Mouse (Mus musculus): ENCODE results near the gene Arl4c.

DNA sequence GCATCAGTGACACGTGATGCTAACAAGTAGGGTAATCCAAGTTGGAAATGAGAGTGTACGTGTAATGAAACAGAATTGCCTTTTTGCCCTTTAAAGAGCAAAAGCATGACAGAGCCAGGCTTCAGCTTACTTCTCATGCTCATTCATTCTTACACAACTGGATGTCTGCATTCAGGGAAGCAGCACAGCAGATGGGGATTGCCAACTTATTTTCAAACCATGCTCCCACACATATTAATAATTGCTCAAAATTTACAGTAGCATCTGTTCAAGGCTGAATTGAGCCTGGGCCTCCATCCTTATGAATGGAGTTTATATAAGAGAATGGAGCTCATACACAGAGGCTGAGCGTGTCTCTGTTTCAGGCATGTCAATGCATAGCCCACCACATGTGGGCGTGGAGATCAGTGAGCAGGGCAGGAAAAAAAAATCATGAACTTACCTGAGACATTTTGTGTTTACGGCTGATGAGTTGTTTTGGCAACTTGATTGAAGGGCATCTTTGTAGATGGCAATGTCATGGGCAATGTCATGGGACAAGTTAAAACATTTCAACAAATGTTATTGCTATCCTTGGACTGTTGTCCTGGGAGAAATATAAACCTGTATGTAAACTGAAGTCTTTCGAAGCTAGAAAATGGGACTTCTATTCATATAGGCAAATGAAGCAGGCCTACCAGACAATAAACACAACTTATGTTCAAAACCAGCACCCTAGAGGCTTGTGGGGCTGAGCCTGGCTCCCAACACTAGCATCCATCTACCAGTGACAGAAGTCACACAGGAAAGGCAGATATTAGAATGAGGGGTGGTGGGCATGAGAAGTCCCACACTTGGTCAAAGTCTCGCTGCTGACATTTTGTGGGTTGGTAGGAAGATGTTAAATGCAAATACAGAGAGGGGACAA is 48.2 kb downstream of the Arl4c start:
- TF ChIP-seq CTCF (IDR thresholded peaks at IDR 0.05; ENCODE audit: low read depth) = no peak
- TF ChIP-seq EP300 (IDR thresholded peaks at IDR 0.05; ENCODE audit: low read depth) = no peak

Measured in liver, postnatal 0 days (tissue).